Mouse (Mus musculus) lung, postnatal 0 days (tissue): ENCODE data around the gene Plbd2. TPM values are rescaled to one million over a fixed set of nuclear protein-coding genes. Genes with fewer than 3 reads are reported as not detected.

Experiments
- ATAC-seq: fragments of 200-750 bp; cut with Nextera tagmentation; 2 replicates; pipeline ENCODE4 v1.8.0; 2017; ENCODE audit warnings: moderate library complexity
- DNase-seq: peaks from one replicate; pipeline ENCODE4 v3.0.0-alpha.2; 2016; ENCODE audit warnings: low spot score
- H3K27ac ChIP-seq: fragments of 300-500 bp; sonication (generic); 2 replicates; pipeline ENCODE4 v1.5.1; 2014; ENCODE audit warnings: antibody characterized with exemption, mild to moderate bottlenecking, low read length, mixed read lengths
- H3K27me3 ChIP-seq: fragments of 300-500 bp; sonication (generic); replicated peaks from 2 replicates; pipeline ENCODE4 v1.6.1; 2014; ENCODE audit warnings: low read length, mixed read lengths; ENCODE audit not compliant: insufficient read depth
- H3K36me3 ChIP-seq: fragments of 300-500 bp; sonication (generic); 2 replicates; pipeline ENCODE4 v1.6.1; 2014; ENCODE audit warnings: low read length, mixed read lengths; ENCODE audit not compliant: insufficient read depth
- H3K4me1 ChIP-seq: fragments of 300-500 bp; sonication (generic); 2 replicates; pipeline ENCODE4 v1.6.1; 2014; ENCODE audit warnings: antibody characterized with exemption, low read depth, low read length, mixed read lengths; ENCODE audit not compliant: insufficient read depth
- H3K4me2 ChIP-seq: fragments of 300-500 bp; sonication (generic); replicated peaks from 2 replicates; pipeline ENCODE4 v1.6.1; 2014; ENCODE audit warnings: low read depth, mild to moderate bottlenecking, low read length, moderate library complexity, mixed read lengths
- H3K4me3 ChIP-seq: fragments of 300-500 bp; sonication (generic); 2 replicates; pipeline ENCODE4 v1.5.1; 2014; ENCODE audit warnings: low read depth, low read length
- H3K9ac ChIP-seq: fragments of 300-500 bp; sonication (generic); replicated peaks from 2 replicates; pipeline ENCODE4 v1.6.1; 2014; ENCODE audit warnings: low read depth, mild to moderate bottlenecking
- H3K9me3 ChIP-seq: fragments of 300-500 bp; sonication (generic); 2 replicates; pipeline ENCODE4 v1.6.1; 2016; ENCODE audit warnings: low read length, mixed read lengths
- CTCF ChIP-seq: IDR thresholded peaks from 2 replicates; pipeline ENCODE4 v1.5.1; 2016; ENCODE audit warnings: antibody characterized with exemption, mild to moderate bottlenecking
- EP300 ChIP-seq: IDR thresholded peaks from 2 replicates; pipeline ENCODE4 v1.6.1; 2016; ENCODE audit warnings: antibody characterized with exemption, mild to moderate bottlenecking, control low read depth
- WGBS: fragments of 180-500 bp; shearing (Covaris S2); extraction: QIAGEN DNeasy Blood & Tissue Kit; methylation state at CpG from one replicate; pipeline ENCODE4 v1.1.7; 2014; 5-methylcytosine and 5-hydroxymethylcytosine counted together
- polyA plus RNA-seq: library from polyadenylated mRNA; unstranded; fragments of >200 nt; fragmentation: Nextera tagmentation; extraction: Ambion mirVana; gene quantifications from 2 replicates; pipeline ENCODE4 v1.2.1, GENCODE M21; 2015

Gene Plbd2
- polyA plus RNA-seq, 1 experiment from 2014 or later, result 69.2 TPM

DNA sequence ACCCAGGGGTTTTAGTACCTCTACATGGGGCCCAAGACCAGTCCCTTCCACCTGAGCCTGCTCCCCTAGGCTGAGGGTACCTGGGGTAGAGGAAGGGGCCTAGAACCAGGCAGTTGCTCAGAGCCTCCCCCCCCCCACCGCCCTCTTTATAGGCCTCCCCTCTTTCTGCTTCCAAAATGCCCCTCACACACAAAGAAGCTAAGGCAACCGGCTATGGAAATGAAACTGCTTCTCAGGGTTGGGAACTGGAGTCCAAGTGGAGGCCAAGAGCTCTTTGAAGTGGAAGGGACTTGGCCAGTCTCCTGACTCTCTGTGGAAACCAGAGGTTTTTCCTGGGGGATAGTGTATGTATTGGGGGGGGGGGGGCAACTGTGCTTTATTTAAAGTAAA, 31.3 kb upstream of the Plbd2 start:
- 14% methylated on average over 1 of the region's 2 CpGs for WGBS
- peak overlapping the region; percentile 66 for H3K27ac ChIP-seq
- peak; percentile 56 for ATAC-seq

DNA sequence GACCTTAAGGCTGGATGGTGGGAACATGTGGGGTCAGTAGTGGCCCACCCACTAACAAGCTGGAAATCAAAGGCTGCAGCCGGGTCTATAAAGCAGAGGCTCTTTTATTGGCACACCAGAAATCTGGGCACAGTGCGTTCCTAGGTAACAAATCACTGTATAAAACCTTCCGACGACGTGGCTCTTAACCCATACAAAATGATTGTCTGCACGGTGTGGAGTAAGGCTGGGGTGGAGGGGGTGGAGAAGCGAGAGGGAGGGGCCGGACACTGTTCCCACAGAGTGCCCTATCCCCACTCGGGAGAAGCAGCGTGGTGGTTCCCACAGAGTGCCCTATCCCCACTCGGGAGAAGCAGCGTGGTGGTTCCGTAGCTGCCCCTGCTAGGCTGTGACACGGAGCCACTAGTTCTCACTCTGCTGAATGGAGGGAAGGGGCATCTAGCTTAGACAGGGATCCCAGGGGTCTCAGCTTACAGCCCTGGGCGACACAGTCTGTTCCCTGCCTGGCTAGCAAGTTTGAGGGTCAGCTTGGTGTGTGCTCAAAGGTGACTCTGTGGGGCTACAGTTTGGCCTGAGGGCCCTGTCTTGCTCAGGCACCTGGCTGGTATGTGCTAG, 30.8 kb upstream of the Plbd2 start:
- H3K4me1 ChIP-seq, result peaks cover 11% of the 10 kb centered on the region; the same call in 1 of the 2 replicates
- no peak overlapping the region for H3K4me2 ChIP-seq
- no peak for TF ChIP-seq CTCF
- TF ChIP-seq EP300, result no peak
- H3K36me3 ChIP-seq, result no peaks in the 10 kb centered on the region
- DNase-seq (no peak), ATAC-seq (peak; percentile 30; the same call in 1 of the 2 replicates)
- H3K4me3 ChIP-seq, result no peak overlapping the region
- no peak overlapping the region for H3K9ac ChIP-seq
- 73% methylated on average over 15 of the region's 15 CpGs for WGBS
- H3K9me3 ChIP-seq, result no peaks in the 10 kb centered on the region
- no peaks in the 10 kb centered on the region for H3K27me3 ChIP-seq
- peak overlapping the region; percentile 66 for H3K27ac ChIP-seq

More for the DNA sequence above, 31.3 kb upstream of the Plbd2 start:
- H3K36me3 ChIP-seq, result 0 out of 2 replicates have a peak, but pooled peaks cover 3% of the 10 kb centered on the region
- H3K9me3 ChIP-seq, result no peaks in the 10 kb centered on the region
- no peak overlapping the region for H3K4me3 ChIP-seq
- TF ChIP-seq CTCF, result no peak
- TF ChIP-seq EP300, result no peak
- H3K9ac ChIP-seq, result no peak overlapping the region
- peak; percentile 63 for DNase-seq
- H3K27me3 ChIP-seq, result no peaks in the 10 kb centered on the region
- peaks cover 11% of the 10 kb centered on the region; the same call in 1 of the 2 replicates for H3K4me1 ChIP-seq
- no peak overlapping the region for H3K4me2 ChIP-seq

DNA sequence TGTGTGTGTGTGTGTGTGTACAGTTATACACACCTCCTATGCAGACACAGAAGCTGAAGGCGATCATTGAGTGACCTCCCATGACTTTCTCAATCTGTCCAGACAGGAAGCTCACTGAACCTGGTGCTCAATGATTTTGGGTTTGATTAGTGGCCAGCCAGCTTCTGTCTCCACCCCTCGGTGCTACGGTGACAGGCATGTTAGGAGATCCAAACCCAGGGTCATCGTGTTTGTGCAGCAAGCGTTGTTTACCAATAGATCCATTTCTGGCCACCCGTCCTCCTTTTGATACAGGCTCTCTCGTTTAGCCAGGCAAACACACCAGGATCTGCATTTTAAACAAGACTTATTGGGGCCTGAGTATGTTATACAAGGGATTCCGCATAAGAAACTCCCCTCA, 28.2 kb upstream of the Plbd2 start:
- Histone ChIP-seq H3K9me3 (no peaks in the 10 kb centered on the region), H3K27ac (no peak overlapping the region), H3K4me1 (peaks cover 11% of the 10 kb centered on the region; the same call in 1 of the 2 replicates), H3K4me2 (no peak overlapping the region), H3K4me3 (no peak overlapping the region), H3K36me3 (no peaks in the 10 kb centered on the region), H3K9ac (no peak overlapping the region), H3K27me3 (no peaks in the 10 kb centered on the region)
- TF ChIP-seq CTCF, result no peak
- TF ChIP-seq EP300, result no peak
- ATAC-seq (no peak), DNase-seq (no peak)
- 74% methylated on average over 8 of the region's 8 CpGs for WGBS

DNA sequence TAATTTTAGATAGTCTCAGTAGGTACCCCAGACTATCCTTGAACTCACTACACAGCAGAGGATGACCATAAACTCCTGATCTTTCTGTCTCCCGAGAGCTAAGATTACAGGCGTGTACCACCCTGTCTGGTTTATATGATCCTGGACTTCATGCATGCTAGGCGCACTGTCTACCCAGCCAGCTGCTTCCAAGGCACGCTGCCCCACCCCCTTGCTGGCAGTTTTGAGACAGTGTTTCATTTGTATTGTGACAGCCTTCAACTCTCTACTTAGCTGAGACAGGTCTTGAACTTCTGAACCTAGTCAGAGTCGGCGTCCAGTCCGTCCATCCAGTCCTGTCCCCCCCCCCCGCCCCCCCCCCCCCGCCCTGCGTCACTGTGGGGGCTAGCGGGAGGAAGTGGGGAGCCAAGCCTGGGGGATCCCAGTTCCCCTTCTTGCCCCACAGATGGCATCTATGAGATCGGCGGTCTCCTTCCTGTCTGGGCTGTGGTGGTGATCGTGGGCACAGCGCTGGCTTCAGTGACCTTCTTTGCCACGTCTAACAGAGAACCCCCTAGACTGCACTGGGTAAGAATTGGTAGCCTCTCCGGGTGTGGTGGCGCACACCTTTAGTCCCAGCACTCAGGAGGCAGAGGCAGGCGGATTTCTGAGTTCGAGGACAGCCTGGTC, 24.0 kb upstream of the Plbd2 start:
- no peak overlapping the region for H3K4me3 ChIP-seq
- H3K4me1 ChIP-seq, result no peaks in the 10 kb centered on the region
- H3K27me3 ChIP-seq, result no peaks in the 10 kb centered on the region
- WGBS, result 87% methylated on average over 12 of the region's 20 CpGs
- no peak for ATAC-seq
- no peak overlapping the region for H3K4me2 ChIP-seq
- no peak for DNase-seq
- H3K27ac ChIP-seq, result no peak overlapping the region
- H3K36me3 ChIP-seq, result peaks cover 5% of the 10 kb centered on the region; the same call in 1 of the 2 replicates
- TF ChIP-seq CTCF (no peak), EP300 (no peak)
- no peak overlapping the region for H3K9ac ChIP-seq
- H3K9me3 ChIP-seq, result no peaks in the 10 kb centered on the region

DNA sequence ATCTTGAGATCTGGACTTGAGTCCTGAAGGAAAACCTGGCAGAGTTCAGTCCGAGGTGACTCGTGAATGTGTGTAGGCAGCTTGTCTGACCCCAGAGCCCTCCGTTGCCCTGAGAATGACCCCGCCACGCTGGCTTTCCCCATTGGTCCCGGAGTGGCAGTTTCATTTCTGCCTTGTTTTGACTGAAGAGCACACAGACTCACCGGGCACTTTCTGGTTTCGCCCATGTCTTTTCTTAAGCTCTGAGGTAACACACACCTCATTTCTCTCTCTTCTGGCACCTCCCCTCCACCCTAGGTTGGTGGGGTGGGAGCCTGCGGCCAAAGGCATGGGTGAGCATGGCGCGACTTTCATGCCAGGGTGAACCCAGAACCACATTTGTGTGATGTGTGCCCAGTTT, 22.9 kb upstream of the Plbd2 start:
- Histone ChIP-seq H3K4me3 (no peak overlapping the region), H3K4me2 (no peak overlapping the region), H3K9ac (no peak overlapping the region), H3K27me3 (no peaks in the 10 kb centered on the region), H3K36me3 (peaks cover 14% of the 10 kb centered on the region; the same call in 1 of the 2 replicates), H3K27ac (no peak overlapping the region), H3K9me3 (no peaks in the 10 kb centered on the region), H3K4me1 (no peaks in the 10 kb centered on the region)
- no peak for TF ChIP-seq EP300
- TF ChIP-seq CTCF, result no peak
- no peak for DNase-seq
- 52% methylated on average over 11 of the region's 11 CpGs for WGBS
- ATAC-seq, result no peak

DNA sequence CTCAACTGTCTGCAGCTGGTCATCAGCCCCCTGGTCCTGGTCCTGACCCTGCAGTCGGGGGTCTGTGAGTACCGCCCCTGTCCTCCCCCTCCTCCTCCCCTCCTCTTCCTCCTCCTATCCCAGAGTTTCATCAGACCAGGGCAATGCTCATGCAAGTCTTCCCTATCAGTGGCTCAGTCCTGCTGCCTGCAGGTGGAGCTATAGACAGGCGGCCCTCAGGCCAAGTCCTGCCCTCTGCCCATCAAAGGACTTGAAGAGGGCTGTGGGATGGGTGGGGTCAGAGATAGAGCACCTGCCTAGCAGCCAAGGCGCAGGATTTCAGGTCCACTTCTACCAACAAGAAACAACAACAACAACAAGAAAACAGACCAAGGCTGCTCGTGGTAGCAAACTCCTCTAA, 22.3 kb upstream of the Plbd2 start:
- Histone ChIP-seq H3K4me2 (no peak overlapping the region), H3K9me3 (no peaks in the 10 kb centered on the region), H3K4me3 (no peak overlapping the region), H3K4me1 (no peaks in the 10 kb centered on the region), H3K36me3 (peaks cover 16% of the 10 kb centered on the region; the same call in 1 of the 2 replicates), H3K27ac (no peak overlapping the region), H3K9ac (no peak overlapping the region), H3K27me3 (no peaks in the 10 kb centered on the region)
- ATAC-seq, result peak; percentile 49
- 41% methylated on average over 5 of the region's 5 CpGs for WGBS
- no peak for TF ChIP-seq EP300
- peak; percentile 67 for TF ChIP-seq CTCF
- no peak for DNase-seq
